Mouse (Mus musculus) lung, adult 2 months (tissue): Measurements from ENCODE around the gene Qpctl.

Source experiments
- CTCF ChIP-seq: fragments of 200-500 bp; IDR thresholded peaks from 2 replicates; pipeline ENCODE4 v1.5.1; 2011; ENCODE audit warnings: mild to moderate bottlenecking, low read length, control low read depth; ENCODE audit not compliant: insufficient read depth
- POLR2A ChIP-seq: fragments of 200-500 bp; IDR thresholded peaks from 2 replicates; pipeline ENCODE4 v1.6.1; 2011; ENCODE audit warnings: low read depth, mild to moderate bottlenecking, control low read depth, low read length, borderline replicate concordance; ENCODE audit errors: extremely low read depth

- TF ChIP-seq POLR2A (no peak), CTCF (no peak)
Observed at GRCm38 (mm10) chr7:19162928-19163327, 13.8 kb upstream of the Qpctl start.
